Mouse (Mus musculus) MEL (cell line): ENCODE measurements around the gene Ttc32. TPM values are rescaled to one million over a fixed set of nuclear protein-coding genes. Genes with fewer than 3 reads are reported as not detected.

ENCODE experiments used
- DNase-seq: peaks from one replicate; pipeline ENCODE4 v3.0.0; 2011; ENCODE audit warnings: low read depth, low spot score
- H3K27ac ChIP-seq: 2 replicates; pipeline ENCODE4 v1.5.1; 2012; ENCODE audit warnings: low read depth, mild to moderate bottlenecking, control low read depth, low read length, moderate library complexity; ENCODE audit not compliant: control insufficient read depth
- H3K27me3 ChIP-seq, 2 experiments: fragments of 150-350 bp in 1 of 2; sonication (generic) in 1 of 2; 2 replicates each; pipeline ENCODE4 v1.6.1; 2012; ENCODE audit warnings: low read length in 2 of 2, mild to moderate bottlenecking in 2 of 2, improper control_type of control experiment in 1 of 2, moderate library complexity in 1 of 2; ENCODE audit not compliant: insufficient read depth in 2 of 2, control insufficient read depth in 1 of 2
- H3K36me3 ChIP-seq, 2 experiments: 2 replicates each; pipeline ENCODE4 v1.6.1; 2012 to 2014; ENCODE audit warnings: low read length in 2 of 2, improper control_type of control experiment in 1 of 2, inconsistent platforms in 1 of 2, mild to moderate bottlenecking in 1 of 2; ENCODE audit not compliant: insufficient read depth in 2 of 2, control insufficient read depth in 1 of 2
- H3K4me1 ChIP-seq, 2 experiments: fragments of 150-350 bp in 1 of 2; sonication (generic) in 1 of 2; 2 replicates each; pipeline ENCODE4 v1.6.1; 2012; ENCODE audit warnings: low read length in 2 of 2, improper control_type of control experiment in 1 of 2, mild to moderate bottlenecking in 1 of 2; ENCODE audit not compliant: insufficient read depth in 2 of 2, control insufficient read depth in 1 of 2
- H3K4me3 ChIP-seq, 2 experiments: fragments of 150-350 bp in 1 of 2; sonication (generic) in 1 of 2; 2 replicates each; pipeline ENCODE4 v1.5.1; 2012; ENCODE audit warnings: low read depth in 2 of 2, low read length in 2 of 2, mild to moderate bottlenecking in 2 of 2, moderate library complexity in 2 of 2, control low read depth in 1 of 2, improper control_type of control experiment in 1 of 2; ENCODE audit not compliant: control insufficient read depth in 1 of 2, insufficient read depth in 1 of 2
- H3K79me2 ChIP-seq: 2 replicates; pipeline ENCODE4 v1.6.1; 2012; ENCODE audit warnings: mild to moderate bottlenecking, low read length, moderate library complexity; ENCODE audit not compliant: control insufficient read depth, poor library complexity, insufficient read depth
- H3K9ac ChIP-seq: 2 replicates; pipeline ENCODE4 v1.6.1; 2012; ENCODE audit warnings: low read depth, mild to moderate bottlenecking, control low read depth, low read length, moderate library complexity; ENCODE audit not compliant: control insufficient read depth, poor library complexity, severe bottlenecking
- H3K9me3 ChIP-seq: fragments of 150-350 bp; sonication (generic); replicated peaks from 2 replicates; pipeline ENCODE4 v1.6.1; 2012; ENCODE audit warnings: mild to moderate bottlenecking, low read length, improper control_type of control experiment, moderate library complexity; ENCODE audit not compliant: insufficient read depth
- BHLHE40 ChIP-seq: IDR thresholded peaks from 2 replicates; pipeline ENCODE4 v1.6.1; 2012; ENCODE audit warnings: low read depth, mild to moderate bottlenecking, inconsistent platforms, low read length, improper control_type of control experiment, borderline replicate concordance
- CHD1 ChIP-seq: IDR thresholded peaks from 2 replicates; pipeline ENCODE4 v1.6.1; 2012; ENCODE audit warnings: low read depth, mild to moderate bottlenecking, inconsistent platforms, low read length, improper control_type of control experiment
- CHD2 ChIP-seq: IDR thresholded peaks from 2 replicates; pipeline ENCODE4 v1.6.1; 2011; ENCODE audit warnings: low read length, improper control_type of control experiment
- ELF1 ChIP-seq: IDR thresholded peaks from 2 replicates; pipeline ENCODE4 v1.6.1; 2014; ENCODE audit warnings: low read depth, mild to moderate bottlenecking, inconsistent platforms, low read length, improper control_type of control experiment, moderate library complexity
- JUND ChIP-seq: IDR thresholded peaks from 2 replicates; pipeline ENCODE4 v1.6.1; 2011; ENCODE audit warnings: low read depth, mild to moderate bottlenecking, improper control_type of control experiment, low read length
- MEF2A ChIP-seq: IDR thresholded peaks from 2 replicates; pipeline ENCODE4 v1.6.1; 2014; ENCODE audit warnings: low read depth, mild to moderate bottlenecking, inconsistent platforms, low read length, improper control_type of control experiment; ENCODE audit not compliant: poor library complexity, insufficient replicate concordance, severe bottlenecking; ENCODE audit errors: extremely low read depth
- MXI1 ChIP-seq: IDR thresholded peaks from 2 replicates; pipeline ENCODE4 v1.6.1; 2011; ENCODE audit warnings: mild to moderate bottlenecking, low read depth, low read length, improper control_type of control experiment
- MYB ChIP-seq: IDR thresholded peaks from 2 replicates; pipeline ENCODE4 v1.6.1; 2011; ENCODE audit warnings: mild to moderate bottlenecking, low read depth, low read length, improper control_type of control experiment
- NELFE ChIP-seq: IDR thresholded peaks from 2 replicates; pipeline ENCODE4 v1.6.1; 2011; ENCODE audit warnings: low read depth, low read length, improper control_type of control experiment
- NRF1 ChIP-seq: IDR thresholded peaks from 2 replicates; pipeline ENCODE4 v1.6.1; 2014; ENCODE audit warnings: low read depth, mild to moderate bottlenecking, inconsistent platforms, low read length, improper control_type of control experiment, moderate library complexity; ENCODE audit not compliant: poor library complexity, insufficient read depth, severe bottlenecking
- POLR2A ChIP-seq, 2 experiments: IDR thresholded peaks; 2 replicates each; pipeline ENCODE4 v1.6.1; 2011 to 2012; ENCODE audit warnings: low read length in 2 of 2, mild to moderate bottlenecking in 2 of 2, control low read depth in 1 of 2, improper control_type of control experiment in 1 of 2, low read depth in 1 of 2, moderate library complexity in 1 of 2; ENCODE audit not compliant: control insufficient read depth in 1 of 2, insufficient read depth in 1 of 2, poor library complexity in 1 of 2
- POLR2AphosphoS5 ChIP-seq: IDR thresholded peaks from 2 replicates; pipeline ENCODE4 v1.6.1; 2012; ENCODE audit warnings: low read depth, borderline replicate concordance, mild to moderate bottlenecking, inconsistent platforms, low read length, moderate library complexity, mixed read lengths
- RAD21 ChIP-seq: IDR thresholded peaks from 2 replicates; pipeline ENCODE4 v1.6.1; 2011; ENCODE audit warnings: mild to moderate bottlenecking, low read depth, low read length, improper control_type of control experiment
- RCOR1 ChIP-seq: IDR thresholded peaks from 2 replicates; pipeline ENCODE4 v1.6.1; 2012; ENCODE audit warnings: low read depth, mild to moderate bottlenecking, inconsistent platforms, low read length, improper control_type of control experiment
- TBP ChIP-seq: IDR thresholded peaks from 2 replicates; pipeline ENCODE4 v1.8.0; 2011; ENCODE audit warnings: low read depth, low read length, improper control_type of control experiment
- TCF12 ChIP-seq: IDR thresholded peaks from 2 replicates; pipeline ENCODE4 v1.6.1; 2014; ENCODE audit warnings: low read depth, mild to moderate bottlenecking, inconsistent platforms, low read length, improper control_type of control experiment, moderate library complexity
- USF2 ChIP-seq, 2 experiments: IDR thresholded peaks; 2 replicates each; pipeline ENCODE4 v1.6.1; 2011 to 2012; ENCODE audit warnings: improper control_type of control experiment in 2 of 2, low read length in 2 of 2, borderline replicate concordance in 1 of 2, inconsistent platforms in 1 of 2, low read depth in 1 of 2, mild to moderate bottlenecking in 1 of 2; ENCODE audit not compliant: insufficient read depth in 1 of 2
- ZC3H11A ChIP-seq: IDR thresholded peaks from 2 replicates; pipeline ENCODE4 v1.6.1; 2012; ENCODE audit warnings: low read depth, mild to moderate bottlenecking, inconsistent platforms, low read length, improper control_type of control experiment
- ZKSCAN1 ChIP-seq: IDR thresholded peaks from 2 replicates; pipeline ENCODE4 v1.6.1; 2012; ENCODE audit warnings: low read depth, mild to moderate bottlenecking, inconsistent platforms, low read length, improper control_type of control experiment, moderate library complexity
- ZNF384 ChIP-seq: IDR thresholded peaks from 2 replicates; pipeline ENCODE4 v1.6.1; 2012; ENCODE audit warnings: low read depth, mild to moderate bottlenecking, inconsistent platforms, low read length, improper control_type of control experiment
- polyA plus RNA-seq, 2 experiments: library from polyadenylated mRNA; stranded (reverse) in 1 of 2; unstranded in 1 of 2; fragments of >175 nt in 1 of 2; fragments of >200 nt in 1 of 2; gene quantifications; 2 replicates each; pipeline versions ENCODE4 v1.2.1 to v1.2.4; 2012; ENCODE audit warnings: low replicate concordance in 2 of 2, low read depth in 1 of 2; ENCODE audit not compliant: insufficient read length in 2 of 2, insufficient read depth in 1 of 2, missing spikeins in 1 of 2
- total RNA-seq: library from RNA; depleted of rRNA; stranded (reverse); fragments of 300-350 nt; gene quantifications from 2 replicates; pipeline ENCODE4 v1.2.3, GENCODE M21; 2012

The Ttc32 gene
- total and polyA plus RNA-seq, 3 experiments: 7.3 to 7.4 TPM; not detected in 1

DNA sequence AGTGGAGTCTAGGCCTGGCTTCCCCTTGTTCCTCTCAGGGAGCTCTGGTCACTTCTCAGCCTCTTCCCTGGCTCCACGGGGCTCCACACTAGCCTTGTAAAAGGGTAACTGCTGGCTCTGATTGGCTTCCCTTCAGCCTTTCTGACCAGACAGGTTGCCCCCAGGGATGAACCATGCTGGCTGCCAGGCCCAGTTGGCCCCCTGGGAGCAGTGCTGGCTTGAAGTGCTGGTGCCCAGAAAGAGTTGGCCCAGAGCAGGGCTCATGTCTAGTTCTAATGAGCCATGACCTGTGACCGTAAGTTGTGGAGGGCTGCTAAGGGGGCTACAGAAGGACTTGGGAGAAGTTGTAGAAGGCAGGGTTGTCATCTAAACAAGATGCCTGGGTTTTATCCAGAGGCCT is 24.2 kb downstream of the Ttc32 start:
- H3K36me3 ChIP-seq: no peaks in the 10 kb centered on the region
- no peak overlapping the region for H3K27ac ChIP-seq
- DNase-seq: no peak
- H3K27me3 ChIP-seq: peaks cover 0 to 1% of the 10 kb centered on the region in 2 experiments; a peak in 2 of 4 replicates
- no peak for TF ChIP-seq USF2 (IDR thresholded peaks at IDR 0.05; ENCODE audit: borderline replicate concordance in 1 of 2, insufficient read depth in 1 of 2, low read depth in 1 of 2, low read length in 2 of 2)
- no peak for TF ChIP-seq TBP
- no peak for TF ChIP-seq TCF12
- TF ChIP-seq MXI1: no peak
- no peak for TF ChIP-seq ZNF384
- TF ChIP-seq CHD2: no peak
- no peak for TF ChIP-seq POLR2AphosphoS5
- TF ChIP-seq NELFE: no peak
- no peak for TF ChIP-seq MYB
- no peak for TF ChIP-seq ZC3H11A
- TF ChIP-seq ZKSCAN1: no peak
- TF ChIP-seq POLR2A (IDR thresholded peaks at IDR 0.05; ENCODE audit: control insufficient read depth in 1 of 2, insufficient read depth in 1 of 2, low read depth in 1 of 2, low read length in 2 of 2, poor library complexity in 1 of 2): no peak
- no peak for TF ChIP-seq JUND
- H3K4me1 ChIP-seq: no peaks in the 10 kb centered on the region
- no peak overlapping the region for H3K4me3 ChIP-seq
- H3K79me2 ChIP-seq: no peaks in the 10 kb centered on the region
- H3K9ac ChIP-seq: no peak overlapping the region
- H3K9me3 ChIP-seq: no peaks in the 10 kb centered on the region

- Histone ChIP-seq H3K9ac (no peak overlapping the region), H3K27me3 (peaks cover 0 to 1% of the 10 kb centered on the region in 2 experiments; a peak in 2 of 4 replicates), H3K9me3 (no peaks in the 10 kb centered on the region), H3K27ac (no peak overlapping the region), H3K79me2 (no peaks in the 10 kb centered on the region), H3K36me3 (no peaks in the 10 kb centered on the region), H3K4me3 (no peak overlapping the region), H3K4me1 (no peaks in the 10 kb centered on the region)
- TF ChIP-seq CHD1 (no peak), POLR2AphosphoS5 (no peak), ELF1 (no peak), RAD21 (no peak), BHLHE40 (no peak), TCF12 (no peak), MEF2A (no peak), NRF1 (no peak), TBP (no peak), CHD2 (no peak), RCOR1 (no peak)
- no peak for DNase-seq
Measured at GRCm38 (mm10) chr12:9055269-9055668, 25.5 kb downstream of the Ttc32 start.
